Mouse (Mus musculus) v-Abl transformed pro-B cells (cell line): ENCODE results near the gene Egf.
"Not testable (repeated sequence)": the region's sequence is repeated elsewhere in the genome, so short reads cannot be mapped to it uniquely, and the experiment has no call there.

Experiments
- in situ Hi-C, 2 experiments: fragments of 400-800 bp; cut with MboI; formaldehyde crosslinking; loops; one replicate each; pipeline ENCODE4 v1.15.1; 2025; ENCODE audit not compliant: unreplicated experiment in 2 of 2

Gene Egf

DNA sequence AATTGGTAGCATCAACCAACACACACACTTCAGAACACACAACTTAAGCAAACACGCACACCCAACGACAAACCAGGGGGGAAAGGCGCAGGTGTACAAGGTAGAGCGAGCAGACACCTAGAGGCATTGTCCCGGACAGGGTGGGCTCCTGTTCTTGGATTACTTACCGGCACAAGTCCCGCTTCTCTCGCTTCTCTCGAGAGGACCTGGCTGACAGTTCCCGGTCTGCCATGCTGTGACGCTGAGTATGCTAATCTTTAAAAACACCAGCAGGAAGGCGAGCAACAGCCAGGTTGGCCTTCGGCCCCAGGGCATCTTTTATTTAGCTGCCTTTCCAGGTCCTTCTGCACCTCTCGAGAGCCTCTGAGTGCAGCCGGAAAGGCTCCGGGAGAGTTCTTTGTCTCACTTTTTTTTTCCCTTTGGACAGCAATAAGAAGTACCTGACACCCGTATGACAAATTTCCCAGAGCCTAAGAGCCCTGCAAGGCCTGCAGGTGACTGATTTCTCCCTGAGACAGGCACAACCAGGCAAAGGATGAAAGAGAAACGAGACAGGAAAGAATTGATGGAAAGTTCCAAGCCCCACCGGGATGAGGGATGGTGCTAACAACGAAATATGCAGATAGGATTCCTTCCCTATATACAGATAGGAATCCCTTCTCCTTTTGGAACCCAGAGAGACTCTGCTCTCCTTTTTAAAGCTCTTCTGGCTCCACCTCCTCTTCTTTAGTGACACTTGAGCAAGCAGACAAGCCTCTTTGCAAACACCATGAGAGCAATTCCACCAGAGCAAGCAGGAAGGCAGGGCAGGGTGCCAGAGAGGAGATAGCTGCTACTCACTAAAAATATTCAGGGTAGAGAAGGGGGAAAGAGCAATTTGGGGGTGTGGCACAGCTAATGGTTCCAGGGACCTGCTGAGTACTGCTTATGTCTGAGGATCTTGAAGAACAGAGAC lies at the start of gene Egf:
Gene Egf, minus strand, starts transcription at position 667 of the 955 bp plus-strand sequence.
- in situ Hi-C loops: no loop called here

GRCm38 (mm10) chr3:129803765-129804164 lies 48.6 kb upstream of the Egf start, which contains the start of gene Lrit3:
Gene Lrit3, minus strand, starts transcription at chr3:129804030.
- in situ Hi-C loops: no loop called here

GRCm38 (mm10) chr3:129799011-129799410 lies 43.9 kb upstream of the Egf start:
- in situ Hi-C loops: no loop called here

DNA sequence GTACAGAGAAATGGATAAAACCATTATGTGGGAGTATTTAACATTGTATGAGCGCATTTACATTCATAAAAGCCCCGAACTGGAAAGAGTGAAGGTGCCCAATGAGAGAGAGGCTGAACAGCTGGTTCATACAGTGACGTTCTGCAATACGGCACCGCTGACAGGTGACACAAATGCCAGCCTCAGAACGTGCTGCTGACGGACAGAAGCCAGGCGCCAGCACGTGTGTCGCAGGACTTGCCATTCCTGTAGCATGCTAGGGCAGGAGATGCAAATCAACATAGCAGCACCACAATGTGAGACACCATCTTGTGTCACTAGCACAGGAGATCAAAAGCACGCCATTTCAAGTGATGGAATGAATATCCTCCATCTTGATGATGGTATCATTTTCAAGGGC lies 43.4 kb upstream of the Egf start:
- in situ Hi-C loops: no loop called here

DNA sequence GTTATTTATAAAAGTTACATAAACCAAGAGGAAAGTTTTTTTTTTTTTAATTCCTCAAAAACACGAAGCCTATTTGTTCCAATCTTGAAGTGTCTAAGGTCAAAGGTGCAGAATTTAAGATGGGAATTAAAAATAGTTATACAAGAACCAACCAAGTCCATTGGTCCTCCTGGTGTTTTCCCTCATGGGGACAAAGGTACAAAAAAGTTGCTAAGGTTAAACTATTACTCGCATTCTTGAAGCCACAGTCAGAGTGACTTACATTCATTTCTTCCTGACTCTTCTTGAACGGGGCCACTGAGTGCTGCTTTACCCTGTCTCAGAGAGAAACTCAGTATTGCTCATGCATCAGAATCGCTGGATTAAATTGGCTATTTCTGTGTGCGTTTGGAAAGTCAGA lies 42.2 kb upstream of the Egf start:
- in situ Hi-C loops: no loop called here

- in situ Hi-C loops: no loop called here
Measured at GRCm38 (mm10) chr3:129793801-129794200, 38.7 kb upstream of the Egf start.

DNA sequence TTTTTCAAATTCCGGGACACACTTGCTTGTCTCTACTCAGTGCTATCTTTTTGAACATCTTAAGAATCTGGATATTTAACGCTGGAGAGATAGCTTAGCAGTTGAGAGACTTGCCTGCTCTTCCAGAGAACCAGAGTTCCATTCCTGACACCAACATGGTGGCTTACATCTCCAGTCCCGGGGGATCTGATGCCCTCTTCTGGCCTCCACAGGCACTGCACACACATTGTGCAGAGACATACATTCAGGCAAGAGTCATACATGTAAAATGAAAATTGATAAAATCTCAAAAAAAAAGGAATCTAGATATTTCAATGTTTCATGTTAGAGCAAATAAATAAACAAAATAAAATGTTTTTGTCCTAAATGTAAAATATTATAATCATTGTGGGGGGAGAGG lies 27.6 kb upstream of the Egf start:
- in situ Hi-C loops: no loop called here

- in situ Hi-C loops: no loop called here
Measured at GRCm38 (mm10) chr3:129781435-129781834, 26.3 kb upstream of the Egf start.

DNA sequence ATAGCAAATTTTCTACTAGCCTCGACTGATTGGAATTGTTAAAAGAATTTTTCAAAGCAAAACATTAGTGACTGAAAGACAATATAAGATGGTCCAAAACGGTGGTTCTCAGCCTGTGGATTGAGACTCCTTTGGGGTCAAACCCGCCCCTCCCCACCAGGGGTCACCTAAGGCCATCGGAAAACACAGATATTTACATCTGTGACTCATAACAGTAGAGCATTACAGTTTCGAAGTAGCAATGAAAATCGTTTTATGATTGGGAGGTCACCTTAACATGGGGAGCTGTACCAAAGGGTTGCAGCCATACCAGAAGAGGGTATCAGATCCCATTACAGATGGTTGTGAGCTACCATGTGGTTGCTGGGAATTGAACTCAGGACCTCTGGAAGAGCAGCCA lies 16.1 kb upstream of the Egf start:
- in situ Hi-C loops: no loop called here

GRCm38 (mm10) chr3:129766971-129767794 lies 12.1 kb upstream of the Egf start:
- in situ Hi-C loops: no loop called here

GRCm38 (mm10) chr3:129766106-129766505 lies 11.0 kb upstream of the Egf start:
- in situ Hi-C loops: no loop called here

GRCm38 (mm10) chr3:129757599-129757998 lies 2.5 kb upstream of the Egf start:
- in situ Hi-C loops: not testable (repeated sequence)

- in situ Hi-C loops: loop anchor here in 1 of 2 experiments (10.0 kb wide), 2 partner anchors 1400 to 1770 kb away; no protein-coding TSS in a partner anchor
Measured at GRCm38 (mm10) chr3:129744803-129745202, 10.3 kb downstream of the Egf start.

GRCm38 (mm10) chr3:129742781-129743180 lies 12.3 kb downstream of the Egf start:
- in situ Hi-C loops: loop anchor here in 1 of 2 experiments (10.0 kb wide), 2 partner anchors 1398 to 1768 kb away; no protein-coding TSS in a partner anchor

DNA sequence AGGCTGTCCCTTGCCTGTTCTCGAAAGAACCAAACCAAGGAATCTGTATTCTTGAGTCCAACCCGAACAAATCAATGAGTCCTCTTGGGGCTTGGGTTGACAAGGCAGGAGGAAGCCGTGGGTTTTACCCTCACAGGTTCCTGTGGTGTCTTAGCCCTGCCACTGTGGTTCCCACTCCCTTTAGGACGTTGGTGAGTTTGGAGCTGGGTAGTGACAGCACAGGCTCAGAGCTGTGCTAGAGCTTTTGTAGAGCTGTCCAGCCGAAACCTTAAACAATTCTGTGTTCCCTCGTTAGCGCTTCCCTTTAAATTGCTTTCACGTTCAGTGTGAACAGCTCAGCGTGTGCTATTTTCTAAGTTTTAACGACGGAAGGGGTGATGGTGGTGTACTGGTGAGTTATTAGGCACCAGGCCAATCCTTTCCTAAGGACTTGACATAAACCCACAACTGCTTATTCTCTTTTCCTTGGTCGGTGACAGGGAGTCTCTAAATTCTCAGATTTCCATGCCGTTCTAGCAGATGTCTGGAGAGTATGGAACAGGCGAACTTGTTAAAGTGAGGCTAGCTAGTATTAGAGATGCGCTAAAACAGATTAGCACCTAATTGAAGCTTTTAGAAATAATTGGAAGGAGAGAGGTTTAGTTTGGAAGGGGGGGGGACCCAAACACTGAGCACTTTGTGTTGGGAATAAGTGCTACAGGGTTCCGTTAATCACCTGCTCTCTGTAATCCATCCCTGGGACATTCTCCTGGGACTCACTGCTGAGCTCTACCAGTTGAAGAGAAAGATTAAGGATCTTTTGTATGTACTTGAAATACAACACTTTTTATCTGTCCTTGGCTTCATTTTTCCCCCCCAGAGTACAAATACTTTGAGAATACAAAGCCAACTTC lies 16.6 kb downstream of the Egf start:
- in situ Hi-C loops: no loop called here

GRCm38 (mm10) chr3:129731636-129732035 lies 23.5 kb downstream of the Egf start:
- in situ Hi-C loops: no loop called here

GRCm38 (mm10) chr3:129730426-129730825 lies 24.7 kb downstream of the Egf start:
- in situ Hi-C loops: no loop called here

GRCm38 (mm10) chr3:129729916-129730315 lies 25.2 kb downstream of the Egf start:
- in situ Hi-C loops: loop anchor here (10.0 kb wide), 1 partner anchor 345 kb away; no protein-coding TSS in a partner anchor

- in situ Hi-C loops: loop anchor here (10.0 kb wide), 1 partner anchor 349 kb away; no protein-coding TSS in a partner anchor
Measured at GRCm38 (mm10) chr3:129725592-129725991, 29.5 kb downstream of the Egf start.

GRCm38 (mm10) chr3:129724961-129725501 lies 30.1 kb downstream of the Egf start:
- in situ Hi-C loops: loop anchor here (10.0 to 25.0 kb wide), 3 partner anchors 350 to 1738 kb away; no protein-coding TSS in a partner anchor
